Mouse (Mus musculus) CH12.LX (cell line): ENCODE results near the gene Siah3. TPM values are rescaled to one million over a fixed set of nuclear protein-coding genes. Genes with fewer than 3 reads are reported as not detected.

Experiments used
- DNase-seq: peaks from one replicate; pipeline ENCODE4 v3.0.0-alpha.2; 2013; ENCODE audit errors: extremely low read depth
- H3K27ac ChIP-seq: 2 replicates; pipeline ENCODE4 v1.5.1; 2012; ENCODE audit warnings: low read depth, mild to moderate bottlenecking, control low read depth, moderate library complexity; ENCODE audit not compliant: insufficient read depth
- H3K27me3 ChIP-seq: replicated peaks from 2 replicates; pipeline ENCODE3; 2012; ENCODE audit warnings: inconsistent platforms
- H3K36me3 ChIP-seq, 2 experiments: replicated peaks in 1 of 2; 2 replicates each; pipeline versions ENCODE3 to v1.6.1; 2012; ENCODE audit warnings: inconsistent platforms in 1 of 2, low read length in 1 of 2, mild to moderate bottlenecking in 1 of 2, mixed read lengths in 1 of 2, moderate library complexity in 1 of 2; ENCODE audit not compliant: control insufficient read depth in 1 of 2, insufficient read depth in 1 of 2
- H3K4me1 ChIP-seq, 2 experiments: 2 replicates each; pipeline ENCODE4 v1.6.1; 2012; ENCODE audit warnings: inconsistent platforms in 1 of 2, moderate library complexity in 1 of 2; ENCODE audit not compliant: insufficient read depth in 2 of 2, control insufficient read depth in 1 of 2
- H3K4me2 ChIP-seq: 2 replicates; pipeline ENCODE4 v1.6.1; 2012; ENCODE audit warnings: low read depth, mild to moderate bottlenecking, control low read depth; ENCODE audit not compliant: poor library complexity, insufficient read depth, severe bottlenecking
- H3K4me3 ChIP-seq, 3 experiments: fragments of 150-350 bp in 1 of 3; sonication (generic) in 1 of 3; replicated peaks in 1 of 3; 2 replicates each; pipeline versions ENCODE3 to v1.5.1; 2011 to 2012; ENCODE audit warnings: low read depth in 2 of 3, low read length in 2 of 3, mild to moderate bottlenecking in 2 of 3, moderate library complexity in 2 of 3, control low read depth in 1 of 3, improper control_type of control experiment in 1 of 3, inconsistent platforms in 1 of 3, mixed read lengths in 1 of 3; ENCODE audit not compliant: poor library complexity in 1 of 3
- H3K79me2 ChIP-seq: replicated peaks from 2 replicates; pipeline ENCODE4 v1.6.1; 2012; ENCODE audit warnings: mild to moderate bottlenecking, moderate library complexity; ENCODE audit not compliant: control insufficient read depth, poor library complexity, insufficient read depth, severe bottlenecking; ENCODE audit errors: extremely low read depth
- H3K9ac ChIP-seq: 2 replicates; pipeline ENCODE4 v1.6.1; 2012; ENCODE audit warnings: low read depth, mild to moderate bottlenecking, control low read depth, moderate library complexity; ENCODE audit not compliant: insufficient read depth
- H3K9me3 ChIP-seq: replicated peaks from 2 replicates; pipeline ENCODE3; 2012; ENCODE audit warnings: low read length, inconsistent platforms, mixed read lengths
- BHLHE40 ChIP-seq: IDR thresholded peaks from 2 replicates; pipeline ENCODE4 v1.6.1; 2011; ENCODE audit warnings: mild to moderate bottlenecking, low read depth, low read length, improper control_type of control experiment
- EP300 ChIP-seq: IDR thresholded peaks from 2 replicates; pipeline ENCODE4 v1.6.1; 2011; ENCODE audit warnings: low read length, improper control_type of control experiment
- ETS1 ChIP-seq: conservative IDR thresholded peaks from 2 replicates; pipeline ENCODE4 v1.6.1; 2012; ENCODE audit warnings: low read depth, mild to moderate bottlenecking, inconsistent platforms, low read length, improper control_type of control experiment, moderate library complexity
- HCFC1 ChIP-seq: IDR thresholded peaks from 2 replicates; pipeline ENCODE4 v1.6.1; 2012; ENCODE audit warnings: low read depth, mild to moderate bottlenecking, inconsistent platforms, low read length, improper control_type of control experiment
- JUN ChIP-seq: IDR thresholded peaks from 2 replicates; pipeline ENCODE4 v1.6.1; 2011; ENCODE audit warnings: low read depth, mild to moderate bottlenecking, low read length, improper control_type of control experiment, moderate library complexity; ENCODE audit not compliant: insufficient read depth
- KAT2A ChIP-seq: IDR thresholded peaks from 2 replicates; pipeline ENCODE4 v1.6.1; 2012; ENCODE audit warnings: low read length, improper control_type of control experiment, inconsistent platforms; ENCODE audit not compliant: insufficient replicate concordance
- MAFK ChIP-seq: IDR thresholded peaks from 2 replicates; pipeline ENCODE4 v1.6.1; 2011; ENCODE audit warnings: low read length, improper control_type of control experiment; ENCODE audit not compliant: insufficient replicate concordance
- MAX ChIP-seq: IDR thresholded peaks from 2 replicates; pipeline ENCODE4 v1.6.1; 2011; ENCODE audit warnings: low read length, improper control_type of control experiment
- MAZ ChIP-seq: IDR thresholded peaks from 2 replicates; pipeline ENCODE4 v1.6.1; 2012; ENCODE audit warnings: low read depth, mild to moderate bottlenecking, inconsistent platforms, low read length, improper control_type of control experiment, moderate library complexity
- MEF2A ChIP-seq: IDR thresholded peaks from 2 replicates; pipeline ENCODE4 v1.6.1; 2014; ENCODE audit warnings: low read depth, mild to moderate bottlenecking, inconsistent platforms, low read length, improper control_type of control experiment, borderline replicate concordance
- MXI1 ChIP-seq: IDR thresholded peaks from 2 replicates; pipeline ENCODE4 v1.6.1; 2011; ENCODE audit warnings: mild to moderate bottlenecking, low read depth, low read length, improper control_type of control experiment
- NELFE ChIP-seq: IDR thresholded peaks from 2 replicates; pipeline ENCODE4 v1.6.1; 2011; ENCODE audit warnings: low read depth, low read length, improper control_type of control experiment
- NRF1 ChIP-seq: IDR thresholded peaks from 2 replicates; pipeline ENCODE4 v1.6.1; 2014; ENCODE audit warnings: low read depth, mild to moderate bottlenecking, inconsistent platforms, low read length, improper control_type of control experiment, moderate library complexity
- PAX5 ChIP-seq: IDR thresholded peaks from 2 replicates; pipeline ENCODE4 v1.6.1; 2012; ENCODE audit warnings: low read length, inconsistent platforms, mixed read lengths
- POLR2AphosphoS2 ChIP-seq: IDR thresholded peaks from 2 replicates; pipeline ENCODE4 v1.6.1; 2011; ENCODE audit warnings: low read depth, low read length, improper control_type of control experiment
- RAD21 ChIP-seq: IDR thresholded peaks from 2 replicates; pipeline ENCODE4 v1.6.1; 2011; ENCODE audit warnings: low read depth, mild to moderate bottlenecking, low read length, improper control_type of control experiment, moderate library complexity
- RCOR1 ChIP-seq: conservative IDR thresholded peaks from 2 replicates; pipeline ENCODE4 v1.6.1; 2012; ENCODE audit warnings: low read depth, mild to moderate bottlenecking, inconsistent platforms, low read length, improper control_type of control experiment
- TCF12 ChIP-seq: IDR thresholded peaks from 2 replicates; pipeline ENCODE4 v1.6.1; 2014; ENCODE audit warnings: low read depth, mild to moderate bottlenecking, inconsistent platforms, low read length, improper control_type of control experiment
- USF1 ChIP-seq: IDR thresholded peaks from 2 replicates; pipeline ENCODE4 v1.6.1; 2014; ENCODE audit warnings: low read depth, mild to moderate bottlenecking, inconsistent platforms, low read length, improper control_type of control experiment
- ZMIZ1 ChIP-seq: IDR thresholded peaks from 2 replicates; pipeline ENCODE4 v1.6.1; 2012; ENCODE audit warnings: low read depth, mild to moderate bottlenecking, inconsistent platforms, low read length, improper control_type of control experiment
- ZNF384 ChIP-seq: IDR thresholded peaks from 2 replicates; pipeline ENCODE4 v1.6.1; 2012; ENCODE audit warnings: low read depth, low read length, improper control_type of control experiment, inconsistent platforms
- dilution Hi-C: fragments of 300-500 bp; cut with MboI; formaldehyde crosslinking; loops from 2 replicates; pipeline ENCODE4 v1.14.3; 2020; ENCODE audit warnings: low sequenced_read_pairs; ENCODE audit not compliant: extremely low pct_unique_long_range_greater_than_20kb, extremely low pct_ligation_motif_present
- in situ Hi-C: fragments of 300-500 bp; cut with MboI; formaldehyde crosslinking; loops from 3 replicates; pipeline ENCODE4 v1.14.3; 2019; ENCODE audit warnings: low sequenced_read_pairs, low pct_ligation_motif_present, low pct_unique_long_range_greater_than_20kb, mixed read lengths
- polyA plus RNA-seq: library from polyadenylated mRNA; unstranded; fragments of >175 nt; gene quantifications from 2 replicates; pipeline ENCODE4 v1.2.1, GENCODE M21; 2012; ENCODE audit warnings: low read depth; ENCODE audit not compliant: insufficient read length
- total RNA-seq, 2 experiments: library from RNA; depleted of rRNA; stranded (reverse); fragments of 300-350 nt in 1 of 2; fragments of >200 nt in 1 of 2; gene quantifications; 2 replicates each; pipeline ENCODE4 v1.2.3; 2012 to 2014

Siah3 gene
- total and polyA plus RNA-seq, 3 experiments, result not detected

- no peak overlapping the region for H3K4me2 ChIP-seq
- no peaks in the 10 kb centered on the region for H3K27me3 ChIP-seq
- H3K4me1 ChIP-seq, result no peaks in the 10 kb centered on the region
- in situ Hi-C loops, result no loop called here
- dilution Hi-C loops, result no loop called here
- H3K27ac ChIP-seq, result no peak overlapping the region
- TF ChIP-seq MAX, result no peak
- TF ChIP-seq TCF12, result no peak
- TF ChIP-seq ZMIZ1, result no peak
- no peak for TF ChIP-seq POLR2AphosphoS2
- no peak for TF ChIP-seq MAZ
- TF ChIP-seq USF1, result no peak
- TF ChIP-seq JUN, result no peak
- no peak for TF ChIP-seq PAX5
- TF ChIP-seq, all 38 proteins: peak for 0
- H3K9me3 ChIP-seq, result no peaks in the 10 kb centered on the region
- no peaks in the 10 kb centered on the region for H3K79me2 ChIP-seq
- H3K36me3 ChIP-seq, result no peaks in the 10 kb centered on the region
- H3K9ac ChIP-seq, result no peak overlapping the region
- H3K4me3 ChIP-seq, result no peak overlapping the region
- DNase-seq, result no peak
Observed at GRCm38 (mm10) chr14:75431173-75431786, 24.5 kb upstream of the Siah3 start.

- TF ChIP-seq ETS1 (no peak), ZNF384 (no peak), NRF1 (no peak), HCFC1 (no peak), BHLHE40 (no peak), MEF2A (no peak), EP300 (no peak), RAD21 (no peak), JUN (no peak), MXI1 (no peak), NELFE (no peak), RCOR1 (no peak), KAT2A (no peak), POLR2AphosphoS2 (no peak), MAFK (no peak)
- Histone ChIP-seq H3K36me3 (no peaks in the 10 kb centered on the region), H3K27me3 (no peaks in the 10 kb centered on the region), H3K79me2 (no peaks in the 10 kb centered on the region), H3K4me3 (no peak overlapping the region), H3K9ac (no peak overlapping the region), H3K4me2 (no peak overlapping the region), H3K27ac (no peak overlapping the region), H3K4me1 (no peaks in the 10 kb centered on the region), H3K9me3 (no peaks in the 10 kb centered on the region)
- dilution Hi-C loops, result no loop called here
- DNase-seq, result no peak
- in situ Hi-C loops, result no loop called here
Observed at GRCm38 (mm10) chr14:75432850-75433249, 22.9 kb upstream of the Siah3 start.
